Mouse (Mus musculus) testis, adult 10 weeks (tissue): ENCODE measurements around the gene Olfr169. TPM values are rescaled to one million over a fixed set of nuclear protein-coding genes. Genes with fewer than 3 reads are reported as not detected.

ENCODE experiments used
- polyA plus RNA-seq: library from polyadenylated mRNA; stranded (reverse); fragments of 350-450 nt; fragmentation: Illumina TruSeq; extraction: RNeasy Lipid Tissue Mini Kit (QIAGEN cat#74804); gene quantifications from one replicate; pipeline ENCODE4 v1.2.3, GENCODE M21; 2014; ENCODE audit warnings: low read depth, low replicate concordance

Gene Olfr169
- 0.24 TPM for polyA plus RNA-seq

GRCm38 (mm10) chr16:19571709-19572108 is at the start of gene Olfr169:
TSS of gene Olfr169 (minus strand) at chr16:19571809.

GRCm38 (mm10) chr16:19611782-19612181 is 40.2 kb upstream of the Olfr169 start, which contains the start of gene Olfr170:
TSS of gene Olfr170 (minus strand) at chr16:19611882.

GRCm38 (mm10) chr16:19535455-19535854 is 36.2 kb downstream of the Olfr169 start, which contains the start of gene Olfr168:
TSS of gene Olfr168 (minus strand) at chr16:19535555.

GRCm38 (mm10) chr16:19522166-19522565 is 49.4 kb downstream of the Olfr169 start, which contains the start of gene Olfr167:
TSS of gene Olfr167 (minus strand) at chr16:19522266.

Other genes starting within 250 kb of the Olfr169 start
- 0.28 TPM for gene Olfr165, start 148.7 kb downstream of the Olfr169 start, polyA plus RNA-seq
- gene Olfr166, start 88.1 kb downstream of the Olfr169 start, polyA plus RNA-seq: not detected
- gene Olfr167, start 49.5 kb downstream of the Olfr169 start, polyA plus RNA-seq: not detected
- gene Olfr168, start 36.3 kb downstream of the Olfr169 start, polyA plus RNA-seq: not detected
- not detected for gene Olfr170, start 40.1 kb upstream of the Olfr169 start, polyA plus RNA-seq
- not detected for gene Olfr171, start 58.1 kb upstream of the Olfr169 start, polyA plus RNA-seq
- 0.60 TPM for gene Lamp3, start 134.6 kb upstream of the Olfr169 start, polyA plus RNA-seq
- gene B3gnt5, start 188.4 kb upstream of the Olfr169 start, polyA plus RNA-seq: 0.25 TPM